Mouse (Mus musculus) c-Kit-positive CD71-negative TER-119-negative erythroid progenitor cells, embryonic 14.5 days (primary cell): Measurements from ENCODE around the gene Syt3.

ENCODE experiments used
- DNase-seq: peaks from one replicate; pipeline ENCODE4 v3.0.0-alpha.2; 2013; ENCODE audit warnings: low read depth

Gene Syt3

DNA sequence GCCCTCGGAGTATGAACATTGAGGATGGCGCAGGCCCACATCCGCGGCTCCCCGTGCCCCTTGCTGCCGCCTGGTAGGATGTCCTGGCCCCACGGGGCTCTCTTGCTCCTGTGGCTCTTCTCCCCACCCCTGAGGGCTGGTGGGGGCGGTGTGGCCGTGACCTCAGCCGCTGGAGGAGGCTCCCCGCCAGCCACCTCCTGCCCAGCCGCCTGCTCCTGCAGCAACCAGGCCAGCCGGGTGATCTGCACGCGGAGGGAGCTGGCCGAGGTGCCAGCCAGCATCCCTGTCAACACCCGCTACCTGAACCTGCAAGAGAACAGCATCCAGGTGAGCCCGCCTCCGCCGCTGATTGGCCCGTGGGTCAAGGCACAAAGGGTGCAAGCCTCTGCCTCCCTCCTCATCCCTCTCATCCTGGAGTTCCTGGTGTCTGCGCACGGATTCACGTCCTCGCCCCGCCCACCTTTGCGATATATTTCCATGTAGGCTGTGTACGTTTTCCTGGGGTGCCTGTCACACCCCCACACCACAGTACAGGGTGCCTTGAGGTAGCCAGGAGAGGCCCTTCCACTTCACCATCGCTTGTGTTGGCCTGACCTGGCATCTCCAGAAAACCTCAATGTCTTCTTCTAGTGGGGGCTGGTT, 61.1 kb downstream of the Syt3 start:
- DNase-seq, result no peak

DNA sequence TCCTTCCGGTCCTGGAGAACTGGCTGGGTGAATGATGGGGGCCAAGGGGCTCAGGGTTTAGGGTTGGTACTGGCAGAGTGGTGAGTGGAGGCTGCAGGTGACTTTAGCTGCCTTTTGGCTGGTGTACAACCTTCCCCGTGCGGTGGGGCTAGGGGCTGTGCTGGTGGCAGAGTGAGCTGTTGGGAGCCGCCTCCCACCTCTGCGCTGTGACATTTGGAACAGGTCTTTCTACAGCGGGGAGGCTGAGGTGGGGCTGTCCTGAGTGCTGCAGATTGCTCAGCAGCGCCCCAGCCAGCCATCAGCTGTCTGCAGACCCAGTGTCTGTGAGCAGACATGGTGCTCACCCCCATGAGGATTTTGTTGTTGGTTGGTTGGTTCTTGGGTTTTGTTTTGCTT, 61.6 kb downstream of the Syt3 start:
- no peak for DNase-seq

GRCm38 (mm10) chr7:44446070-44446855, 62.4 kb downstream of the Syt3 start:
- no peak for DNase-seq
